Mouse (Mus musculus): ENCODE data around the gene Prodh2. TPM values are rescaled to one million over a fixed set of nuclear protein-coding genes. Genes with fewer than 3 reads are reported as not detected.

The Prodh2 gene
- total RNA-seq, 1 experiment: 0.80 TPM

DNA sequence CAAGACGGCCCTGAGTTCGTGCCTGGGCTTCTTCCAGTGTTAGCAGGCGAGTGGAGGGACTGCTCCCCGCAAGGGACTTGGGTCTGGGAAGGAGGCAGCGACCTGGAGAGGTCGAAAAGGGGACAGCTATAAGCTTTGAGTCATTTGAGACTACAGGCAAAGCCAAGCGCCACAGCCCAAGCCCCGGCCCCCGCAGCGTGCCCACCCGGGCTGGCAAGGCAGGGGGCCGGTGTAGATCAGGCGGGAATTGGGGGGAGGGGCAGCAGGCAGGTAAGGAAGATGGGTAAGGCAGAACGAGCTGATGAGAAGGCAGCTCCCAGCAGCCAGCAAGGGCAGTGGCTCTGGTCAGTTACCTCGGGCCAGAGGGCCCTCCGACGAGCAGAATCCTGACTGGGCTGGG is 33.0 kb downstream of the Prodh2 start:
- H3K9ac ChIP-seq (ENCODE audit: insufficient read depth, low read depth, low read length, poor library complexity, severe bottlenecking): 0 out of 2 replicates have a peak overlapping the region, but pooled peaks have one; percentile 7
- in situ Hi-C loops (cut with MboI; ENCODE audit: low sequenced_read_pairs in 2 of 2, unreplicated experiment in 2 of 2): no loop called here
- H3K9me3 ChIP-seq (ENCODE audit: control insufficient read depth, insufficient read depth, low read depth, low read length): no peaks in the 10 kb centered on the region
- H3K4me3 ChIP-seq (ENCODE audit: insufficient read depth in 1 of 2, low read depth in 1 of 2, low read length in 2 of 2, poor library complexity in 1 of 2, severe bottlenecking in 1 of 2): peak overlapping the region; percentile 35 to 52; a peak in 1 of 4 replicates
- peaks cover 1 to 12% of the 10 kb centered on the region in 2 experiments; a peak in 2 of 4 replicates for H3K4me1 ChIP-seq (ENCODE audit: control insufficient read depth in 2 of 2, insufficient read depth in 2 of 2, low read length in 2 of 2, poor library complexity in 1 of 2)
- H3K27ac ChIP-seq (ENCODE audit: insufficient read depth, low read depth, low read length, poor library complexity, severe bottlenecking): no peak overlapping the region
- no peaks in the 10 kb centered on the region for H3K36me3 ChIP-seq (ENCODE audit: control insufficient read depth, insufficient read depth, low read length, poor library complexity, severe bottlenecking)
- TF ChIP-seq MAFK (IDR thresholded peaks at IDR 0.05; ENCODE audit: insufficient read depth, low read depth, low read length) (no peak), CHD2 (IDR thresholded peaks at IDR 0.05; ENCODE audit: low read depth, low read length) (no peak), HCFC1 (IDR thresholded peaks at IDR 0.05; ENCODE audit: borderline replicate concordance, insufficient read depth, low read length) (no peak), ZC3H11A (IDR thresholded peaks at IDR 0.05; ENCODE audit: borderline replicate concordance, low read depth, low read length) (no peak), ZNF384 (IDR thresholded peaks at IDR 0.05; ENCODE audit: low read depth, low read length) (no peak)
- no peak for DNase-seq (ENCODE audit: low read depth, low spot score)

DNA sequence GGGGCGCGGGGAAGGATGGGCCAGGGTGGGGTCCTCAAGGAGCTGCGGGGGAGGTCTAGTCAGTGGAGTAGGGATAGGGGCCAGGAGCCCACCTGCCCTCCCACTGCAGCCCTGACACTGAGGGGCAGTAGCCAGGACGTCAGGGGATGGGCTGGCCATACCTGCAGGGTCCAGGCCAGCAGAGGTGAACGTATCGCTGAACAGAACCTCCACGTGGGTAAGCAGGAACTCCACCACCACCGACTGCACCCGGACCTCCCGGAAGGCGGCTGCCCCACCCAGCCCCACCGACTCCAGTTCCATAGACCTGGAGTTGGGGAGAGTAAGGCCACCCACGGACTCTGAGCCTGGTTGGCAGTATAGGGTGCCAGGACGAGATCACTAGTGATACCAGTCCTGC is 33.6 kb downstream of the Prodh2 start:
- TF ChIP-seq ZNF384 (IDR thresholded peaks at IDR 0.05; ENCODE audit: low read depth, low read length) (no peak), CHD2 (IDR thresholded peaks at IDR 0.05; ENCODE audit: low read depth, low read length) (no peak), ZC3H11A (IDR thresholded peaks at IDR 0.05; ENCODE audit: borderline replicate concordance, low read depth, low read length) (no peak), MAFK (IDR thresholded peaks at IDR 0.05; ENCODE audit: insufficient read depth, low read depth, low read length) (no peak), HCFC1 (IDR thresholded peaks at IDR 0.05; ENCODE audit: borderline replicate concordance, insufficient read depth, low read length) (no peak)
- Histone ChIP-seq H3K4me3 (ENCODE audit: insufficient read depth in 1 of 2, low read depth in 1 of 2, low read length in 2 of 2, poor library complexity in 1 of 2, severe bottlenecking in 1 of 2) (no peak overlapping the region), H3K36me3 (ENCODE audit: control insufficient read depth, insufficient read depth, low read length, poor library complexity, severe bottlenecking) (no peaks in the 10 kb centered on the region), H3K9me3 (ENCODE audit: control insufficient read depth, insufficient read depth, low read depth, low read length) (no peaks in the 10 kb centered on the region), H3K9ac (ENCODE audit: insufficient read depth, low read depth, low read length, poor library complexity, severe bottlenecking) (0 out of 2 replicates have a peak overlapping the region, but pooled peaks have one; percentile 7), H3K4me1 (ENCODE audit: control insufficient read depth in 2 of 2, insufficient read depth in 2 of 2, low read length in 2 of 2, poor library complexity in 1 of 2) (peaks cover 1 to 12% of the 10 kb centered on the region in 2 experiments; a peak in 2 of 4 replicates), H3K27ac (ENCODE audit: insufficient read depth, low read depth, low read length, poor library complexity, severe bottlenecking) (no peak overlapping the region)
- no peak for DNase-seq (ENCODE audit: low read depth, low spot score)
- in situ Hi-C loops (cut with MboI; ENCODE audit: low sequenced_read_pairs in 2 of 2, unreplicated experiment in 2 of 2): no loop called here

DNA sequence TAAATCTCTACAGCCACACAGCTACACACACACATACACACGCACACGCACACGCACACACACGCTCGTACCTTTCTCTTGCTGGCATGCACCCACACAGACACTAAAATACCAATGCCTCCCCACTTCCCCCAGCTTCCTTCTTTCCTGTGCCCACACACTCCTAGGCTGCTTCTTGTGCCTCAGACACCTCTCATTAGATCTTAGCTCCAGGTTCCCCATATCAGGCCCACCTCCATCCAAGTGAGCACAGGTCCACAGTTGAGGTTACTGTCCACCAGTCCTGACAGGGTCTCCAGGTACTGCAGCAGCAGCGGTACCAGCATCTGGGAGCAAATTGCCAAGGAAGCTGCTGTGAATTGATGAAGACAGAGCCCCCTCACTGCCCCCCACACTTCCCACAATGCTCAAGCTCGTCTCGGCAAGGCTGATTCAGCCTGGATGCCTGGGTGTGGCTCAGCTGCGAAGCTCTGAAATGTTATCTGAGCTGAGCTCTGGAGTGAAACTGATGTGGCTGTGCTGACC is 37.9 kb downstream of the Prodh2 start:
- H3K4me1 ChIP-seq (ENCODE audit: control insufficient read depth in 2 of 2, insufficient read depth in 2 of 2, low read length in 2 of 2, poor library complexity in 1 of 2): peaks cover 0 to 12% of the 10 kb centered on the region in 2 experiments; a peak in 2 of 4 replicates
- no peaks in the 10 kb centered on the region for H3K36me3 ChIP-seq (ENCODE audit: control insufficient read depth, insufficient read depth, low read length, poor library complexity, severe bottlenecking)

DNA sequence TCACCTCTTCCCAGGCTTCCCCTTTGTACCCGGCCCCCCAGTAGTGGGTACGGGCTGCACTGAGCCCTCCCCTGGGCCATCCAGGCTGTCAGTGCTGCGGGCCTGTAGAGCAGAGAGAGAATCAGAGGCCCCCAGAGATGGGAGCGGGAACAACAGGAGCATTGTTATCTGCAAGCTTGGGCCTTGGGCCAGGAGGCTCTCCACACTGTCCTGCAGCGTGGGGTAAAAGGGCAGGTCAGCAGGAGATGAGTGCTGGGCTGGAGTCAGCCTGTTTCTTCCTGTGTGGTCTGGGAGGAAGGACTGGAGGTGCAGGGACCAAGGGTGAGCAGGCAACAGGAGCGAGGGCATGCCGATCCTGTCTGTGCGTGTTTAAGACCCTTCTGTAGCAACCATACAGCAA is 39.5 kb downstream of the Prodh2 start:
- H3K9ac ChIP-seq (ENCODE audit: insufficient read depth, low read depth, low read length, poor library complexity, severe bottlenecking): no peak overlapping the region
- TF ChIP-seq CHD2 (IDR thresholded peaks at IDR 0.05; ENCODE audit: low read depth, low read length): no peak
- TF ChIP-seq ZNF384 (IDR thresholded peaks at IDR 0.05; ENCODE audit: low read depth, low read length): no peak
- TF ChIP-seq MAFK (IDR thresholded peaks at IDR 0.05; ENCODE audit: insufficient read depth, low read depth, low read length): no peak
- TF ChIP-seq ZC3H11A (IDR thresholded peaks at IDR 0.05; ENCODE audit: borderline replicate concordance, low read depth, low read length): no peak
- no peak for TF ChIP-seq HCFC1 (IDR thresholded peaks at IDR 0.05; ENCODE audit: borderline replicate concordance, insufficient read depth, low read length)
- DNase-seq (ENCODE audit: low read depth, low spot score): no peak
- H3K36me3 ChIP-seq (ENCODE audit: control insufficient read depth, insufficient read depth, low read length, poor library complexity, severe bottlenecking): no peaks in the 10 kb centered on the region
- peaks cover 0 to 4% of the 10 kb centered on the region in 2 experiments; a peak in 1 of 4 replicates for H3K4me1 ChIP-seq (ENCODE audit: control insufficient read depth in 2 of 2, insufficient read depth in 2 of 2, low read length in 2 of 2, poor library complexity in 1 of 2)
- in situ Hi-C loops (cut with MboI; ENCODE audit: low sequenced_read_pairs in 2 of 2, unreplicated experiment in 2 of 2): no loop called here
- no peak overlapping the region for H3K4me3 ChIP-seq (ENCODE audit: insufficient read depth in 1 of 2, low read depth in 1 of 2, low read length in 2 of 2, poor library complexity in 1 of 2, severe bottlenecking in 1 of 2)
- H3K27ac ChIP-seq (ENCODE audit: insufficient read depth, low read depth, low read length, poor library complexity, severe bottlenecking): no peak overlapping the region
- H3K9me3 ChIP-seq (ENCODE audit: control insufficient read depth, insufficient read depth, low read depth, low read length): no peaks in the 10 kb centered on the region

More for the DNA sequence above, 37.9 kb downstream of the Prodh2 start:
- Histone ChIP-seq H3K4me3 (ENCODE audit: insufficient read depth in 1 of 2, low read depth in 1 of 2, low read length in 2 of 2, poor library complexity in 1 of 2, severe bottlenecking in 1 of 2) (no peak overlapping the region), H3K27ac (ENCODE audit: insufficient read depth, low read depth, low read length, poor library complexity, severe bottlenecking) (no peak overlapping the region), H3K9me3 (ENCODE audit: control insufficient read depth, insufficient read depth, low read depth, low read length) (no peaks in the 10 kb centered on the region), H3K9ac (ENCODE audit: insufficient read depth, low read depth, low read length, poor library complexity, severe bottlenecking) (no peak overlapping the region)
- in situ Hi-C loops (cut with MboI; ENCODE audit: low sequenced_read_pairs in 2 of 2, unreplicated experiment in 2 of 2): no loop called here
- TF ChIP-seq MAFK (IDR thresholded peaks at IDR 0.05; ENCODE audit: insufficient read depth, low read depth, low read length) (no peak), HCFC1 (IDR thresholded peaks at IDR 0.05; ENCODE audit: borderline replicate concordance, insufficient read depth, low read length) (no peak), CHD2 (IDR thresholded peaks at IDR 0.05; ENCODE audit: low read depth, low read length) (no peak), ZNF384 (IDR thresholded peaks at IDR 0.05; ENCODE audit: low read depth, low read length) (no peak), ZC3H11A (IDR thresholded peaks at IDR 0.05; ENCODE audit: borderline replicate concordance, low read depth, low read length) (no peak)
- DNase-seq (ENCODE audit: low read depth, low spot score): no peak
